Mouse (Mus musculus): ENCODE measurements around the gene Orc3.

The Orc3 gene

GRCm38 (mm10) chr4:34615303-34615702, 559 bp upstream of the Orc3 start:
- no peak for TF ChIP-seq GATA4 (IDR thresholded peaks at IDR 0.05; ENCODE audit: insufficient replicate concordance, low read length)

- no peak for TF ChIP-seq GATA4 (IDR thresholded peaks at IDR 0.05; ENCODE audit: insufficient replicate concordance, low read length)
Measured at GRCm38 (mm10) chr4:34613571-34614145, 1.1 kb downstream of the Orc3 start.

GRCm38 (mm10) chr4:34606658-34607057, 8.1 kb downstream of the Orc3 start:
- TF ChIP-seq GATA4 (IDR thresholded peaks at IDR 0.05; ENCODE audit: insufficient replicate concordance, low read length), result no peak

GRCm38 (mm10) chr4:34603123-34603522, 11.6 kb downstream of the Orc3 start:
- no peak for TF ChIP-seq GATA4 (IDR thresholded peaks at IDR 0.05; ENCODE audit: insufficient replicate concordance, low read length)

- TF ChIP-seq GATA4 (IDR thresholded peaks at IDR 0.05; ENCODE audit: insufficient replicate concordance, low read length), result no peak
Measured at GRCm38 (mm10) chr4:34584871-34585607, 29.7 kb downstream of the Orc3 start.

GRCm38 (mm10) chr4:34583427-34583826, 31.3 kb downstream of the Orc3 start:
- TF ChIP-seq GATA4 (IDR thresholded peaks at IDR 0.05; ENCODE audit: insufficient replicate concordance, low read length), result no peak

- TF ChIP-seq GATA4 (IDR thresholded peaks at IDR 0.05; ENCODE audit: insufficient replicate concordance, low read length), result no peak
Measured at GRCm38 (mm10) chr4:34582476-34582875, 32.3 kb downstream of the Orc3 start.

GRCm38 (mm10) chr4:34581990-34582389, 32.8 kb downstream of the Orc3 start:
- no peak for TF ChIP-seq GATA4 (IDR thresholded peaks at IDR 0.05; ENCODE audit: insufficient replicate concordance, low read length)

- TF ChIP-seq GATA4 (IDR thresholded peaks at IDR 0.05; ENCODE audit: insufficient replicate concordance, low read length), result no peak
Measured at GRCm38 (mm10) chr4:34579215-34579614, 35.5 kb downstream of the Orc3 start.

- no peak for TF ChIP-seq GATA4 (IDR thresholded peaks at IDR 0.05; ENCODE audit: insufficient replicate concordance, low read length)
Measured at GRCm38 (mm10) chr4:34577028-34577427, 37.7 kb downstream of the Orc3 start.

GRCm38 (mm10) chr4:34572876-34573275, 41.9 kb downstream of the Orc3 start:
- TF ChIP-seq GATA4 (IDR thresholded peaks at IDR 0.05; ENCODE audit: insufficient replicate concordance, low read length), result no peak

- no peak for TF ChIP-seq GATA4 (IDR thresholded peaks at IDR 0.05; ENCODE audit: insufficient replicate concordance, low read length)
Measured at GRCm38 (mm10) chr4:34566226-34566625, 48.5 kb downstream of the Orc3 start.

GRCm38 (mm10) chr4:34560971-34561370, 53.8 kb downstream of the Orc3 start:
- no peak for TF ChIP-seq GATA4 (IDR thresholded peaks at IDR 0.05; ENCODE audit: insufficient replicate concordance, low read length)

GRCm38 (mm10) chr4:34556183-34556582, 58.6 kb downstream of the Orc3 start:
- no peak for TF ChIP-seq GATA4 (IDR thresholded peaks at IDR 0.05; ENCODE audit: insufficient replicate concordance, low read length)

- no peak for TF ChIP-seq GATA4 (IDR thresholded peaks at IDR 0.05; ENCODE audit: insufficient replicate concordance, low read length)
Measured at GRCm38 (mm10) chr4:34555604-34556003, 59.1 kb downstream of the Orc3 start.

- TF ChIP-seq GATA4 (IDR thresholded peaks at IDR 0.05; ENCODE audit: insufficient replicate concordance, low read length), result no peak
Measured at GRCm38 (mm10) chr4:34554596-34554995, 60.1 kb downstream of the Orc3 start.

GRCm38 (mm10) chr4:34551966-34552365, 62.8 kb downstream of the Orc3 start:
- no peak for TF ChIP-seq GATA4 (IDR thresholded peaks at IDR 0.05; ENCODE audit: insufficient replicate concordance, low read length)

Data from liver, adult (tissue).